Mouse (Mus musculus) spleen, embryonic (tissue): ENCODE measurements around the gene Xylb.

Experiments used
- CTCF ChIA-PET: fragments of 350-600 bp; sonication (Branson Sonifier 250); formaldehyde crosslinking; loops from one replicate; lab custom pipeline; 2022; lab: Charles Lee

The Xylb gene

DNA sequence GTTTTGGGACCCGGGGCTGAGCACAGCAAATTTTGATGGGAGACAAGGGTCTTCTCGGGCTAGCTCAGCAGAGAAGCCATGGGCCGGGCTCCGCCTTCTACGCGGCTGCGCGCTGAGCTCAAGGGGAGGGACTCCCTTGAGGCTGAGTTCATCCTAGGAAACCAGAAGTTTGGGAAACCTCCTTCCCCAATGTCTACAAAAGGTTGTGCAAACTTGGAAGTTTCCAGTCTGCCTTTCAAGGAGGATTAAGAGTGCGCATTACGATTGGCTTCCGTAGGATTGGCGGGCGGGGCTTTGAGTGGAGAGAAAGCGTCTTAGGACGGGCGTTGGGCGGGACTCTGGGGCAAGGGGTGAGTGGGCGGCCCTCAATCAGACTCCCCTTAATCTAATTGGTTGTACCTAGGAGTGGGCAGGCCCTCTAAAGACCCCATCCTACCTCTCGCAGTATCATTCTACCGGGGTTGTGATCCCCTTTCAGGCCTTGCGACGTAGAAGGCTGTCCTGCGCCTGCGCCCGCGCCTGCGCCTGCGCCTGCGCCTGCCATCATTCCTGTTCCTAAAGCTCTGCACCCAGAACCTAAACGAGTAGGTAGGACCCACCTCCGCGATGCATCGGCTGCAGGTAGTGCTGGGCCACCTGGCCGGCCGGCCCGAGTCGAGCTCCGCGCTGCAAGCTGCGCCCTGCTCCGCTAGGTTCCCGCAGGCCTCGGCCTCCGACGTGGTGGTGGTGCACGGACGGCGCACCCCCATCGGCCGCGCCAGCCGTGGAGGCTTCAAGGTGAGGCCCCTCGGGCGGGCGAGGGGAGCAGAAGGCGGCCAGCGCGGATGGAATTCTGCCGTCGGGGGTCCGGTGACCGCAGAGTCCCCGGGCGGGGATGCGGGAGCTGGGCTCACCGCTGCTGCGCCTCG, 16.0 kb upstream of the Xylb start, which contains the start of gene Myd88:
TSS of gene Myd88 (minus strand) at position 503 of the 908 bp plus-strand sequence.
- CTCF ChIA-PET, result no interaction called here

DNA sequence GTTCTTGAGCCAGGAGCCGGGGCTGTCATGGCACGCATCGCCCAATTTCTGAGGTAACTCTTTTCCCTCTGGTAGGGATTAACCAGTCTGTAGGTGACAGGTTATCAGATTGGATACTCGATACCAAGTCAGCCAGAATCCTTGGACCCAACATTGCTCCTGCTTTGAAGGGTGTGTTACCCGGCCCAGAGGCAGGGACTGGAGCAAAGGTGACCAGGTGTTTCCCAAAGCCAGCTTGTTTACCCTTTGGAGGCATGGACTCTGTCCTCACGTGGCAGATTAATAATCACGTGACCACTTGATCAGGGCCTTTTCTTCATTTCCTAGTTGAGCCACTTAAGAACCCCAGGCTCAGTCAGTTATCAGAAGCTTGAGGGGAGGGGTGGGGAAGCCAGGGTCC, 14.5 kb upstream of the Xylb start:
- CTCF ChIA-PET, result no interaction called here

DNA sequence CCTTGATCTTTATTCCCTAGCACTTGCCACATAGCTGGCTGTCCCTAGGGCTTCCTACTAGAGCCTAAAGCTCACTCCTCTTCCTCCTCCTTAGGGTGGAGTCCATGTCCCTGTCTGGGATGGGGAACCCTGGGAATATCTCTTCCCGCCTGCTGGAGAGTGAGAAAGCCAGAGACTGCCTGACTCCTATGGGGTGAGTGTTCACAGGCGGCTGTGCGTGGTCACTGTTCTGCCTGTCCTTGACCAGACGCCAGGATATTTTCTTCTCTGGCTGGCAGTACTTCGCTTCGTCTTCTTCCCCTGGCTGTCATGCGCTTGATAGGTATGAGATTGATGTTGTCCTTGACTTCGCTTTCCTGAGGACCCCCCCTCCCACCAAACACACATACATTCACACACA, 10.8 kb upstream of the Xylb start:
- CTCF ChIA-PET, result no interaction called here

DNA sequence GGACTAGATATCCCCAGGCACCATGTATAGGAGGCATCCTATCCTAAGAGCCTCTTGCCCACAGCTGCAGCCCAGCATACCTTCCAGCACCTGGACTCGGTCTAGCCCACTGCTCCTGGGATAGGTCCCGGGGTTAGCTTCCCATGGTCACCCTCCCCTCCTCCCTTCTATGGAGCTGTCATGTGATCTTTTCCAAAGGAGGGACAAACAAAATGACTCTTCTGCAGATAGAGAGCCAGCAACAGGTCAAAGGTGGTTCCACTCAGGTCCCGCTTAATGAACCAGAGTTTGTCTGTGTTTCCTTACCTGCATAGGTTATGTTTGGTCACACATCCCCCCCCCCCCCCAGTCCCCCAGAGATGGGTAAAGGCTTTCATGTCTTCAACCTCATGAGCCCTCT, 6.7 kb upstream of the Xylb start:
- CTCF ChIA-PET, result no interaction called here

DNA sequence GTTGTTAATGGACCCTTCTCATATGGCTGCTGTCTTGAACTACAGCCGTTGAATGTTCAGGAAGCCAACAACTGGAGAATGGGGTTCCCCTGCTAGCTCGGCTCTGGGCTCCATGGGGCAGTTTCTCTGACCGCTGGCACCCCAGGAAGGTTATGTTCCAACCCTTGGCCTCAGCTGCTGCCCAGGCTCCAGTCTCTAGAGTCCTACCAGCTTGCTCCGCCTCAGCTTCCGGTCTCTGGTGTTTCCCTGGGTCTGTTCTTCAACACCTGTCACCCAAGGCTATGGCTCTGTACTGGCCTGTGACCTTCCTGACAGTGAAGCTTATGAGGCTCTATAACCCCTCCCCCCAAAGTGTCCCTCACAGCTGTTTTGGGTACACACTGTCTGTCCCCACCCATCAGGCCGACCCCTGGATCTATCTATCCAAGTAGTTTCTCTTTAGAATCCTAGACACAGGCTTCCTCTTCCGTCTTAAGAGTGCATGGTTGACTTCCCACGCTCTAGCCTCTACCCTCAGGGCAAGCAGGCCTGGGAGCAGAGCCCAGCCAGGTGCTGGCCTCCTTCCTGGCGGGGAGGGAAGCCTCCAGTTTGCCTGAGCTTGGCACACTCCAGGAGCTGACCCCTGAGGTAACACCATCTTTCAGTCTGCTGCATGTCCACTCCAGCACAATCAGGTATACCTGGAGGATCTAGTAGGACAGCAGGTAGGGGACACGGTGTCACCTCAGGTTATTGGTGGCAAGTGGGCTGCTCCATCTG, 6.1 kb upstream of the Xylb start:
- CTCF ChIA-PET, result interaction anchor here (0.6 to 0.7 kb wide), 2 partner anchors 31 to 107 kb away, joined by 3 to 4 read pairs; no protein-coding TSS in a partner anchor

DNA sequence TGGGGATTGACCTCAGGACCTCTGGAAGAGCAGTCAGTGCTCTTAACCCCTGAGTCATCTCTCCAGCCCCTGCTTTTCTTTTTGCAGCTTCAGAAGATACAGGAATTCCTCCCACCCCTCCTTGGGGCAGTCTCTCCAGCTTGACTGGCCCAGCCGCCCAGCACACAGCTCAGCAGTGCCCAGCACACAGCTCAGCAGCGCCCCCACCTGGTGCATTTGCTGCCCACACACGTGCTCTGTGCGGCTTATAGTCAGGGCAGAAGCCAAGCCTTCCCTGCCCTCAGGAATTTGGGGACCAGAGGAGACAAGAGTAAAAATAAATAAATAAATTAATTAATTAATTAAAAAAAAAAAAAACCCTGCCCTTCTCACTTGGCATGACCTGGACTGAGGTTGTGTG, 5.1 kb upstream of the Xylb start:
- CTCF ChIA-PET, result interaction anchor here (0.7 kb wide), 3 partner anchors 32 to 135 kb away, joined by 3 to 8 read pairs (median 4); no protein-coding TSS in a partner anchor

DNA sequence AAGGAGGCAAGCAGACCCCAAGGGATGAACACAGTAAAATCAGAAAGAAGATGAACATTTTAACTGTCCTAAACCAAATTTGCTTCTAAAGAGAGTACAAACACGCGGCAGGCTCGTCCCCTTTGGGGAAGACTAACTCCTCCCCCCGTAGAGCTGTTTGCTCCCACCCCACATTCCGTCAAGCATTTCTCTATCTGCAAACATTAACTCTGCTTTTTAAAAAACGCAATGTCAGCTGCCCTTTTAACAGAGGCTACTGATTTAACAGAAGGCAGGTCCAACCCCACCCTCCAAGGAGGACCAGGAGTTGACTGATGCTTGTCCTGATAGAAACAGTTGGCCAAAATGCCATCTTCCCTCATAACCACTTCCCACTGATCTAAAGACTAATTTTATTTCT, 3.3 kb upstream of the Xylb start:
- CTCF ChIA-PET, result no interaction called here

DNA sequence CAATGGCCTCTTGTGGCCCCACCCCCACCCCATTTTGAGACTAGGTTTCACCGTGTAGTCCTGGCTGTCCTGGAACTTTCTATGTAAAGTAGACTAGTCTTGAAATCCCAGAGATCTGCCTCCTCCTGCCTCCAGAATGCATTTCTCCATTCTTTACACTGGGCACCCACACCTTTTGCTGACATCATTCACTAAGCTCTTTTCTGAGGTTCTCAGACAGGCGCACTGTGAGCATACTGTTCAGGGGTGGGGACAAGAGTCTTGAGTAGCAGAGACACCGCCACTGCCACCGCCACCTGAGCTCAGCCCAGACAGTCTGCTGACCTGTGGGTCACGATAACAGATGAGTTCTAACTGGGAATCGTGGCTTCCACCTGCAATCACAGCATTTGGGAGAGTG, 1.2 kb upstream of the Xylb start:
- CTCF ChIA-PET, result no interaction called here

DNA sequence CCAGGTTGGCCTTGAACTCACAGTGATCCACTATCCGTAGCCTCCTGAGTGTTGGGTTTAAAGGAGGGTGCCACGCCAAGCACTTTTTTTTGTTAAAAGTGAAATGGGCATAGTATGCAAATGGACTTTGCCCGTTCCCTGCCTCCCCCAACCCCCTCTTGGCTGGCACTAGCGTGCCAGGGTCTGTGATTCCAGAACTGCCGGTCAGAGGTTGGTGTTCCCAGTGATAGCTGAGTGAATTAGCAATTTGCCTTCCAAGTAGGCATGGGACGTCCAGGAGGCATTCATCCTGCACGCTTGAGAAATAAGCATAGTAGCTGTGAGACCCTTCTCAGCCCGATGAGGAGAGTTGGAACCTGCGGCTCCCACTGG, 863 bp downstream of the Xylb start:
- CTCF ChIA-PET, result no interaction called here

DNA sequence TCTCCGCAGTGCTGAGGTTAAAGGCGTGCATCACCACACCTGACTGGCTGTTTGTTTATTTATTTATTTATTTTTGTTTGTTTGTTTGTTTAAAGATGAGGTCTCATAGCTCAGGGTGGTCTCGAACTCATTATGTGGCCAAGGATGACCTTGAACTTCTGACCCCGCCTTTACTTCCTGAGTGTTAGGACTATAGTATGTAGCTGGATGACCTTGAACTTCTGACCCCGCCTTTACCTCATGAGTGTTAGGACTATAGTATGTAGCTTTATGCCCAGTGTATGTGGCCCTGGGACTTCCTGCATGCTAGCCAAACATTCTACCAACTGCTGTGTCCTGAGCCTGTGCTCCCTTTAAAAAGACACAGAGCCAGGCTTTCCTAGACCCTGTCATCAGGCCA, 4.2 kb downstream of the Xylb start:
- CTCF ChIA-PET, result interaction anchor here (0.6 kb wide), 1 partner anchor 14 kb away, joined by 6 read pairs; no protein-coding TSS in a partner anchor

DNA sequence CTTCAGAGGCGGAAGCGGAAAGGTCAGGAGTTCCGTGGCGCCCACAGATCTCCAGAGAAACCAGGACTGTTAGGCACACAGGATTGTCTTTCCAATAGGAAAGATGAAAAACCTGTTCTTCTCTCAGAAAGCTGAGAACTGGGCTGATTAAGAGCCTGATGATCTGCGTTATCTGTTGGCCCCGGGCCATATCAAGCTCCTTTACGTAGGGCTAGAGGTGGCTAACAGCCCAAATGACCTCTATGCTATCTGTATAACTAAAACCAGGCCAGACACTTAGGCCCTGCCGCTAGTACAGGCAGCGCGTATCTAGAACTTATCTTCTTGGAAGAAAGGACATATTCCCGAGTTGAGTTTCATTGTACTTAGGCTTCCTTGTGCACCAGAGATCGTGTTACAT, 6.0 kb downstream of the Xylb start:
- CTCF ChIA-PET, result no interaction called here

DNA sequence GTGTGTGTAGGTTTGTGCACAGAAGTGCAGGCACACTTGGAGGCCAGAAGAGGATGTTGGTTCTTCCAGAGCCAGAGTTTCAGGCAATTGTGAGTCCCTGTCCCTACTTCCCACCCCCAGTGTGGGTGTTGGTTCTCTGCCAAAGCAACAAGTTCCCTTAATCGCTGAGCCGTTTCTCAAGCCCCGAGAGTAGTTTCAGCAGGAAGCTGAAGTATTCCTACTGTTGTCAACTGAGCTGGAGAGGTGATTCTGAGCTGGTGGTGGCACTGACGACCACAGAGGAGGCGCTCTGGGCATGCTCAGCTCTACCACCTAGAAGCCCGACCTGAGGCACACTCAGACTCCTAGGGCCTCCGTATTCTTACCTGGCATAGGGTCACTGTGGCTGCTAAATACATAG, 8.1 kb downstream of the Xylb start, which contains the start of gene Slc22a14:
TSS of gene Slc22a14 (minus strand) at position 270 of the 400 bp plus-strand sequence.
- CTCF ChIA-PET, result no interaction called here

DNA sequence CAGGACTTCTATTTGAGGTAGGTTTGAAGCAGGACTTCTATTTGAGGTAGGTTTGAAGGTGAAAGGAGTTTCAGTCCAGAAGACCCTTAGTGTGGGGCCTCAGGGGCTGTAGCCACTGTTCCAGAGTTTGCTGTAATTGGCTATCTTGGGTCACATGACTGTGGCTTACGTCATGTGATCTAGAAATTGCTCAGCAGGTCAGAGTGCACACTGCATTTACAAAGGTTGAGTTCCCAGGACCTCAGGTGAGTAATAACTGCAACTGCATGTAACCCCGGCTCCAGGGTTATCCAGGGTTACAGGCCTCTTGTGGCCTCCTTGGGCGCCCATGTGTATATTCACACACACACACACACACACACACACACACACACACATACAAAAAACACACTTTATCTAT, 11.2 kb downstream of the Xylb start:
- CTCF ChIA-PET, result no interaction called here

DNA sequence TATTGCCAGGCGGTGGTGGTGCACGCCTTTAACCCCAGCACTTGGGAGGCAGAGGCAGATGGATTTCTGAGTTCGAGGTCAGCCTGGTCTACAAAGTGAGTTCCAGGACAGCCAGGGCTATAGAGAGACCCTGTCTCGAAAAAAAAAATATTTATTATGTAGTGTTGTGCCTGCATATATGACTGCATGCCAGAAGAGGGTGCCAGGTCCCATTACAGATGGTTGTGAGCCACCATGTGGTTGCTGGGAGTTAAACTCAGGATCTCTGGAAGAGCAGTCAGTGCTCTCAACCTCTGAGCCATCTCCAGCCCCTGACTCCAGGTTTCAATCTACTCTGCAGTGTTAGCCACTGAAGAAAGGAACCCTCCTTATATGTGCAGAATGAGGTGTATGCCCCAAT, 13.6 kb downstream of the Xylb start:
- CTCF ChIA-PET, result interaction anchor here (0.5 kb wide), 1 partner anchor 800 kb away, joined by 6 read pairs; no protein-coding TSS in a partner anchor

DNA sequence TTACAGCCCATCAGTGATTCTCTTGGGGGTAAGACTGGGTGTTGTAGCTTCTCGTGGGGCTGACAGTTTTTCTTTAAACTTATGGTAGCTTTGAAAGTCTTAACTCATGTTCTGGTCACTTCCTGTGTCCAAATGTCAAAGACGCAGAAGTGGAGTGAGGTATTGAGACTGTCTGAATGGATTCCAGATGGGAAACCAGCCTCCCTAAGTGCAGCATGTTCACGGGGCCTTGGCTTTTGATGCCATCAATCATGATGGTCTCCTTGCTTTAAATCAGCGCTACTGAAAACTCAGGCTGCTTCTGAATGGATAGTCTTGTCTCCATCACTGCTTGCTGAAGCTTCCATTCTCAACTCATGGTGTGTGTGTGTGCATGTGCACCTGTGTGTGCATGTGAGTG, 14.1 kb downstream of the Xylb start:
- CTCF ChIA-PET, result interaction anchor here (0.5 kb wide), 1 partner anchor 801 kb away, joined by 6 read pairs; no protein-coding TSS in a partner anchor

DNA sequence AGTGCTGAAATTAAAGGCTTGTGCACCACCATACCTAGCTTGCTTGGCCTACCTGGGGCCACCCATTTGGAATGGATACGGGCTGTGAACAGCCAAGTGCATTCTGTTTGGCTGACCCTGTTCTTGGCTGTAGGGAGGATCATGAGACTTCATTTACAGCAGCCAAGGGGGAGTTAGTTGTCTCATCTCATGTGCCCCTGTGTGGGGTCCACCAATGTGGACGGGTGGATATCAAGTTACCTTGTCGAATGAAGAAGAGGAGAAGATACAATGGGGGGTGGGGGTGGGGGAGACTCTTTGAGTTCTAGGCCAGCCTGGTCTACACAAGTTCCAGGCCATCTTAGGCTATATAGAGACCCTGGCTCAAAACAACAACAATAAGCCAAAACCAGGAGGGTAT, 17.8 kb downstream of the Xylb start:
- CTCF ChIA-PET, result interaction anchor here (0.6 kb wide), 1 partner anchor 13 kb away, joined by 6 read pairs; no protein-coding TSS in a partner anchor

DNA sequence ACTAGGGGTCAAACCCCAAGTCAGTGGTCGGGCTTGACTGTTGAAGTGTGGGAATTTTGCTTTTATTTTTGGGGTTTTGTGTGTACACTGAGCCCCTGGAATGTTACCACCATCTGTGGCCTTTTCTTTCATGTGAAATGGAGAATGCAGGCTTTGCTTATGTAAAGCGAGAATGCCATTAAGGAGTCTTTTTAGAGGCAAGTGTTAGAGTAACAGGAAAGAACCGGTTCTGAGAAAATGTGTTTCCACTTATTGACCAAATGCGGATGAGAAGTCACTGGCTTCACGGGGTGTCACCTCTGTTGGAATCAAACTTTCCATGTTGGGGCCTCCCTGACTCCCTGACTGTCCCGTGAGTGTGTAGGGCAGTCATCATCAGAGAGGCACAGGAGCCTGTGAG, 18.4 kb downstream of the Xylb start:
- CTCF ChIA-PET, result no interaction called here

DNA sequence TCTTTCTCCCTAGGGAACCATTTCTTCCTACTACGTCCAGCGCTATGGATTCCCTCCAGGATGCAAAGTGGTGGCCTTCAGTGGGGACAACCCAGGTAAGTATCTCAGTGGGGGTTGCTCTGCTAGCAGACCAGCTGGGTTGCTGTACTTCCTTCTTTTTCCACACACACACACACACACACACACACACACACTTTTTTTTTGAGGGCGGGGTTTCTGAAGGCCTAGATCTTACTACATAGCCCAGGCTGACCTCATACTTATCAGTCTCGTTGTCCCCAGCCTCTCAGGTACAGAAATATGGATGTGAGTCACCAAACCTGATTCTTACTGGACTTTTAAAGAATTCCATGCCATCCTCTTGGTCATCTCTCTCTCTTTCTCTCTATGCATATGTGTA, 21.1 kb downstream of the Xylb start:
- CTCF ChIA-PET, result no interaction called here

DNA sequence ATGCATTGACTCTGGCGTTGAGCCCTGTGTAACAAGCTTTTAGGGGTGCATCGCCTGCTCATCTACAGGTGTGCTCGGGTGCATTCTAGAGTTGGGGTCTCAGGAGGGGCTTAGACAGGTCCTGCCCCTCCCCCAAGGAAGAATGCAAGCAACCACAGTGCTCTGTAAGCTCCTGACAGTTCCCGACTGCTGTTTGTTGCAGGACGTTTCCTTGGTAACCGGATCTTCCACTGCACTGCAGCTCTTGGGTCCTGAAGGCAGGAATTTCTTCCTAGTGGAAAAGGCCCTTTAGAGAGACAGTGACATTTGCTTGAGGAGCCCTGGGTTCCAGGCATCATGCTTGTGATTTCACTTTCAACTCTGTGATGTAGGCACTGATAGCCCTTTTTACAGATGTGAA, 25.4 kb downstream of the Xylb start:
- CTCF ChIA-PET, result no interaction called here

DNA sequence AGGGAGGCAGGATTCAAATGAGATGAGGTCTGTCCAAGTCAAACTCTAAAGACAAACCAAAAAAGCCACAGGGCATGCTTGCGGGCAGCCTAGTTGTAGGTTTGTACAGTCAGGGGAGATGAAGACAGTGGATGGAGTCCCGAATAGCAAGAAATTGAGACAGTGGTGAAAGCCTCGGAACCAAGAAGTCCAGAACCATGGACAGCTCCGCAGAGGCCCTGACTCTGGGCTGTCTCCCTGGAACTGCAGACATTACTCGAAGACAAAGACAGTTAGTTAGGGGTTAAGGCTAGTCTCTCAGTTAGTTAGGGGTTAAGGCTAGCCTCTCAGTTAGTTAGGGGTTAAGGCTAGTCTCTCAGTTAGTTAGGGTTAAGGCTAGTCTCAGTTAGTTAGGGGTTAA, 31.8 kb downstream of the Xylb start:
- CTCF ChIA-PET, result no interaction called here

DNA sequence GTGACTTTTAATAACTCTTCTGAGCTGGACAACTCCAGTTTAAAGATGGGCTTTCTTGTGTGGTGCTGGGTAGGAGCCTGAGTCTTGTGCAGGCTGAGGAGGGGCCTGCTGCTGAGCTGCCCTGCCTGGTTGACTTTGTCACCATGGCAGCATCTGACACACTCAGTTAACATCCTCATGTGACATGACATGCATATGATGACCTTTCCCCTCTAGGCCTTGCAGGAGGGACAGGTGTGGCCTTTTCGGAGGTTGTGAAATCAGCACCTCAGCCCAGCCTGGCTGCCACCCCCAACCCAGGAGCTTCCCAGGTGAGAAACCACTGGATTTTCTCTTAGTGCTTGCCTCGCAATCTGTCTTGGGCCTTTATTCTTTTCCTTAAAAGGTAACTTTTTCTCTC, 33.0 kb downstream of the Xylb start:
- CTCF ChIA-PET, result no interaction called here

DNA sequence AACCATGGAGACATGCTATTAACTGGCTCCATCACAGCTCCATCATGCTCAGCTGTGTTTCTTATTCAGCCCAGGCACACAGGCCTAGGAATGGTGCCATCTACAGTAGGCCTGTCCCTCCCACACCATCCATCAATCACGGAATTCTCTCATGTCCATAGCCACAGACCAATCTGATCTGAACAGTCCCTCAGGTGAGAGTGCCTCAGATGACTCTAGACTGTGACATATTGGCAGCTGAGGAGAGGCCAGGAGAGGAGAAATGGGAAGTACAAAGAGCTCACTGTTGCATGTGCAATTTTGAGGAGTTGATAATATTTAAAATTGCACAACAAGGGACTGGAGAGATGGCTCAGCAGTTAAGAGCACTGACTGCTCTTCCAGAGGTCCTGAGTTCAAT, 37.6 kb downstream of the Xylb start:
- CTCF ChIA-PET, result no interaction called here
